Mouse (Mus musculus) embryonic facial prominence, embryonic 13.5 days (tissue): ENCODE measurements at regions not wholly inside any gene's neighbourhood (a gene's known extent, or its start where the extent isn't known, plus 50 kb on each side); places are given as distances from the start of the nearest gene placed in this dataset.

Experiments used
- ATAC-seq: fragments of 200-750 bp; cut with Nextera tagmentation; 2 replicates; pipeline ENCODE4 v1.8.0; 2017; ENCODE audit warnings: low read depth; ENCODE audit not compliant: insufficient number of reproducible peaks, insufficient read depth, low FRiP score, low TSS enrichment
- H3K27ac ChIP-seq: fragments of 300-500 bp; sonication (generic); 2 replicates; pipeline ENCODE4 v1.5.1; 2015; ENCODE audit warnings: moderate library complexity, mild to moderate bottlenecking, inconsistent platforms
- H3K27me3 ChIP-seq: fragments of 300-500 bp; sonication (generic); 2 replicates; pipeline ENCODE4 v1.6.1; 2015; ENCODE audit warnings: mild to moderate bottlenecking, inconsistent platforms
- H3K36me3 ChIP-seq: fragments of 300-500 bp; sonication (generic); 2 replicates; pipeline ENCODE4 v1.6.1; 2015; ENCODE audit warnings: mild to moderate bottlenecking, inconsistent platforms
- H3K4me1 ChIP-seq: fragments of 300-500 bp; sonication (generic); 2 replicates; pipeline ENCODE4 v1.6.1; 2015; ENCODE audit warnings: inconsistent platforms
- H3K4me2 ChIP-seq: fragments of 300-500 bp; sonication (generic); 2 replicates; pipeline ENCODE4 v1.6.1; 2015; ENCODE audit warnings: moderate library complexity, mild to moderate bottlenecking, inconsistent platforms
- H3K4me3 ChIP-seq: fragments of 300-500 bp; sonication (generic); 2 replicates; pipeline ENCODE4 v1.5.1; 2015; ENCODE audit warnings: mild to moderate bottlenecking, inconsistent platforms
- H3K9ac ChIP-seq: fragments of 300-500 bp; sonication (generic); 2 replicates; pipeline ENCODE4 v1.6.1; 2015; ENCODE audit warnings: mild to moderate bottlenecking, inconsistent platforms
- H3K9me3 ChIP-seq: fragments of 300-500 bp; sonication (generic); 2 replicates; pipeline ENCODE4 v1.6.1; 2016; ENCODE audit warnings: inconsistent platforms
- WGBS: fragments of 180-500 bp; shearing (Covaris S2); methylation state at CpG from one replicate; pipeline ENCODE4 v1.1.7; 2015; ENCODE audit warnings: mixed read lengths; 5-methylcytosine and 5-hydroxymethylcytosine counted together

DNA sequence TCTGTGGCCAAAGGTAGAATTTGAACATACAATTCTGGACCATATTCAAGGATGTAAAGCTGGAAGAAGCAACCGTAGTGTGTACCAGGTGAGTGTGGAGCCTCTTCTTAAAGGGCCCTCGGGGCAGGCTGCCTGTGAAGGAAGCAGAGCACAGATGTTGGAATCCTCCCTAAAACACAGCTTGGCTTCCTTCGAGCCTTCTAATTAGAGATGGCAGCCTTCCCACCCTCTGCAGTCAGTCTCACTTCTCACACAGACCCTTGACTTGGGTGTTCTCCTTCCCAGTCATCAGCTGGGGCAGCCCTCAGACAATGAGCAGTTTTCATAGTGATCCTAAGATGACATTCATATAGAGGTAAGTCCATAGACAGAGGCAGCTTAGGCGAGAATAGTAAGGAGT lies 371.7 kb upstream of the Gm10131 start:
- Histone ChIP-seq H3K4me3 (no peak overlapping the region), H3K27ac (no peak overlapping the region), H3K27me3 (no peaks in the 10 kb centered on the region), H3K9ac (no peak overlapping the region), H3K4me2 (no peak overlapping the region), H3K36me3 (no peaks in the 10 kb centered on the region), H3K4me1 (no peaks in the 10 kb centered on the region), H3K9me3 (no peaks in the 10 kb centered on the region)
- WGBS = 61% methylated on average over 4 of the region's 4 CpGs
- ATAC-seq = no peak

DNA sequence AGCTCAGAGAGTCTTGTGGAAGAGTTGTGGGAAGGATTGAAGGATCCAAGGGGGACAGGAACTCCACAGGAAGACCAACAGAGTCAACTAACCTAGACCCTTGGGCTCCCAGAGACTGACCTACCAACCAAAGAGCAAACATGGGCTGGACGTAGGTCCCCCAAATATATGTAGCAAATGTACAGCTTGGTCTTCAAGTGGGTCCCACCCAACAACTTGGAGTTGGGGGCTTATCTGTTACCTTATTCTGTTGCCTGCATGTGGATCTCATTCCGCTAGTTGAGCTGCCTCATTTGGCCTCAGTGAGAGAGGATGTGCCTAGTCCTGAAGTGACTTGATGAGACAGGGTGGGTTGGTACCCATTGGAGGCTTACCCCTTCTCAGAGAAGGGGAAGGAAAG lies 371.1 kb upstream of the Gm10131 start:
- 95% methylated on average over 2 of the region's 2 CpGs for WGBS
- H3K27ac ChIP-seq = no peak overlapping the region
- H3K4me3 ChIP-seq = no peak overlapping the region
- H3K9me3 ChIP-seq = no peaks in the 10 kb centered on the region
- H3K27me3 ChIP-seq = no peaks in the 10 kb centered on the region
- H3K36me3 ChIP-seq = no peaks in the 10 kb centered on the region
- no peak overlapping the region for H3K4me2 ChIP-seq
- ATAC-seq = no peak
- no peaks in the 10 kb centered on the region for H3K4me1 ChIP-seq
- H3K9ac ChIP-seq = no peak overlapping the region

DNA sequence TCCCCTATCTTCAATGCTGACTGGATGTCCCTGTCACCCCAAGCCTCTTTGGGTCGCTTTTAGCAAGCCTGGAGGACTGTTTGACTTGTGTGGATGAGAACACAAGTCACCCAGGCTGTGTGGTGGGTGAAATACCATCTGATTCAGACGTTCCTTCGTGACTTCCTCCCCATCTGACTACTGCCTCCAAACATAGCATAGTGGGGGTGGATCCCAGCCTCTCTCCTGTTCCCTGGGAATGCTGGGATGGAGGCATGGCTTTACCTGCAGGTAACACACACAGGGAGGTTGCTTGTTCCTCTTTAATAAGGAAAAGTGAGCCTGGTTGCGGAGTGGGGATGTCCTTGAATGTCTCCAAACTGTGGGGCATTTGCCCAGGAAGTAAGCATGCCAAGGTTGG lies 369.0 kb upstream of the Gm10131 start:
- 75% methylated on average over 4 of the region's 4 CpGs for WGBS
- H3K4me3 ChIP-seq = no peak overlapping the region
- H3K4me1 ChIP-seq = no peaks in the 10 kb centered on the region
- no peak overlapping the region for H3K9ac ChIP-seq
- no peaks in the 10 kb centered on the region for H3K9me3 ChIP-seq
- no peak overlapping the region for H3K27ac ChIP-seq
- H3K27me3 ChIP-seq = no peaks in the 10 kb centered on the region
- H3K36me3 ChIP-seq = no peaks in the 10 kb centered on the region
- ATAC-seq = no peak
- H3K4me2 ChIP-seq = no peak overlapping the region

DNA sequence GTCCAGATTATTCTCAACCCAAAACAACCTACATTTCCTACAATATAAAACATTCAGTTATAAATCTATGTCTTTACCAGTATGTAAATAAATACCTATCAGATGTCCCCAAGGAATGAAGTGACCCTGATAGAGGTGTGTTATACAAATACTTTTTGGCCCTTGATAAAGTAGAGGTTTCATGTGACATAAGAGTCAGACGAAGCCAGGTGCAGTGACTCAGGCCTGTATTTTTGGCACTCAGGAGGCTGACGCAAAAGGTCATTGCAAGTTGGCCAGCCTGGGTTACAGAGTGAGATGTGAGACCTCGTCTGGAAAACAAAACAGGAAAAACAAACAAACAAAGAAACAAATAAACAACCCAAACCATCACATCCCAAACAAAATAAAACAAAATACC lies 367.4 kb upstream of the Gm10131 start:
- no peaks in the 10 kb centered on the region for H3K27me3 ChIP-seq
- no peak overlapping the region for H3K4me3 ChIP-seq
- WGBS = 60% methylated on average over 3 of the region's 3 CpGs
- H3K4me2 ChIP-seq = no peak overlapping the region
- no peaks in the 10 kb centered on the region for H3K9me3 ChIP-seq
- no peak for ATAC-seq
- no peak overlapping the region for H3K27ac ChIP-seq
- H3K9ac ChIP-seq = no peak overlapping the region
- no peaks in the 10 kb centered on the region for H3K36me3 ChIP-seq
- H3K4me1 ChIP-seq = no peaks in the 10 kb centered on the region

DNA sequence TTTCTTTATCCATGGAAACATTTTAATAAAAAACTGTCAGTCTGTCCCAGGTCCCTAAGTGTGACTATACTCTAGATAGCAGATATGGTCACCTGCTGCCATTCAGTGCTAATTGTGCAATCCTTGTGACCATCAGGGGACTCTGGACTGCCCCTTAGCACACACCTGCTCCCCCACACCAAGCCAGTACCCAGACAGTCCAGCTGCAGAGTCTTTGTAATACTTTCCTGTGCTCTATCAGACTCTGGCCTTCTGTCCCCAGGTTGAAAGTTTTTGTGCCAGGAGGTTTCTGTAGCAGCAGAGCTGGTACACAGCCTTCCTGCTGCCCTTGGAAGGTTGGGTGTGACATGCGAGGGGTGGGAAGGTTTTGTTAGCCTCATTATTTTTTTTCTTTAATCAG lies 366.9 kb upstream of the Gm10131 start:
- Histone ChIP-seq H3K4me2 (no peak overlapping the region), H3K4me1 (no peaks in the 10 kb centered on the region), H3K4me3 (no peak overlapping the region), H3K27me3 (no peaks in the 10 kb centered on the region), H3K27ac (no peak overlapping the region), H3K36me3 (no peaks in the 10 kb centered on the region), H3K9ac (no peak overlapping the region), H3K9me3 (no peaks in the 10 kb centered on the region)
- WGBS = 78% methylated on average over 1 of the region's 1 CpGs
- no peak for ATAC-seq

DNA sequence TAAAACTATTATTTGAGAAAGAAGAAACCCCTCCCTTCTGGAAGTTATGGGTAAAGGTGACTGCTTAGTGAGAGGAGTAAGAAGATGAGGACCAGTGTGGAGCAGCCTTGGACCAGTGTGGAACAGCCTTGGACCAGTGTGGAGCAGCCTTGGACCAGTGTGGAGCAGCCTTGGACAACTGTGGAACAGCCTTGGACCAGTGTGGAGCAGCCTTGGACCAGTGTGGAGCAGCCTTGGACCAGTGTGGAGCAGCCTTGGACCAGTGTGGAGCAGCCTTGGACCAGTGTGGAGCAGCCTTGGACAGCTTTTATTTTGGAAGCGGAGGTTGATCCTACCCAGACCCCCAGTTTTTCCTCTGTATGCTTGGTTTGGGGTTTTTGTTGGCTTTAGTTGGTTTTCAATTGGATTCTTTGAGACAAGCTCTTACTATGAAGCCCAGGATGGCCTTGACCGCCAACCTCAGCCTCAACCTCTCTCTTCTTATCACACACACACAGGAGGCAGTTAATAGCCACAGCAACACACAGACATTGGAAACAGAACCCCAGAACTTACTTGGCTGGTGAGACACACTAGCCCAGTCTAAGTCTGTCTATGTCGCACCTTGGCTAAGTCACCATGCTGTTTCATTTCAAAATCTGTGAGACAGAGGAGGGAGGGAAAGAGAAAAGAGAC lies 364.7 kb upstream of the Gm10131 start:
- Histone ChIP-seq H3K36me3 (no peaks in the 10 kb centered on the region), H3K27ac (no peak overlapping the region)
- WGBS = 94% methylated on average over 3 of the region's 3 CpGs

DNA sequence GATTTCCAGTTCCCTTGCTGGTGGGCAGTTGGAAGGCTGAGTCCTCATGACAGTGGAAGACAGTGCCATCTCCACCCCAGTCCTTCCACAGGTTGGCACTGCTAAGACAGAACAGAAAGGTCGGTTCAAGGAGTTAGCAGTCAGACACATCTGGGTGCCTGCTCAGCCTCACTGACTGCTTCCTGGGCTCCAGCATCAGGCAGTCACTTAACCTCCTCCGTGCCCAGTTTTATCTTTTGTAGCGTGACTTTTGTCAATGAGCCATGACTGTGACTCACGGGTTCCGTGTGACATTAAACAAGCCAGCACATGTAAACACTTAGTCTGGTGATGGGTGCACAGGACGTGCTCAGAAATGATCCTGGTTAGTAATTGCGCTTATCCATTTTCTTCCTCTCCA lies 363.1 kb upstream of the Gm10131 start:
- Histone ChIP-seq H3K27ac (no peak overlapping the region), H3K9me3 (no peaks in the 10 kb centered on the region), H3K9ac (no peak overlapping the region), H3K4me2 (no peak overlapping the region), H3K4me1 (peaks cover 6% of the 10 kb centered on the region), H3K27me3 (no peaks in the 10 kb centered on the region), H3K36me3 (no peaks in the 10 kb centered on the region), H3K4me3 (no peak overlapping the region)
- WGBS = 61% methylated on average over 7 of the region's 7 CpGs
- no peak for ATAC-seq

More for the DNA sequence above, 364.7 kb upstream of the Gm10131 start:
- Histone ChIP-seq H3K27me3 (no peaks in the 10 kb centered on the region), H3K4me2 (no peak overlapping the region), H3K9me3 (no peaks in the 10 kb centered on the region), H3K9ac (no peak overlapping the region), H3K4me3 (no peak overlapping the region), H3K4me1 (peaks cover 6% of the 10 kb centered on the region)
- ATAC-seq = no peak

DNA sequence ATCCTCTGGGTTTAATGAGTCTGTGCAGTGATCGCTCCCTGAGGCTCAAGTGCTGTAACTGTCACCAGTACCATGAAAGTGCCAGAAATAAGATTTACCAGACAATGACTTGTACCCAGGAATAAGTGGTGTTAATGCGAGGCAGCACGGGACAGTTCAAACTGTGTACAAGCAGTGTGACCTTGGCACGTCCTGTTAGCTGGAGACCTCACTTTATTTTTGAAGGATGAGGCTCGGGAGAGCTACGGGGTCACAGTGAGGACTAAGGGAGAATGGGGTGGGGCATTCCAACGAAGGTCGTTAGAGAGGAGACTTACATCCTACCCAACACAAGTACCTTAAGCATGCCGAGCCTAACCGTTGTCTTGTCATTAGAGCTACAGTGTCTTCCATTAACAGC lies 362.2 kb upstream of the Gm10131 start:
- ATAC-seq = no peak
- no peak overlapping the region for H3K4me2 ChIP-seq
- H3K9ac ChIP-seq = no peak overlapping the region
- no peaks in the 10 kb centered on the region for H3K9me3 ChIP-seq
- WGBS = 72% methylated on average over 10 of the region's 10 CpGs
- no peaks in the 10 kb centered on the region for H3K36me3 ChIP-seq
- H3K27ac ChIP-seq = no peak overlapping the region
- H3K4me3 ChIP-seq = no peak overlapping the region
- H3K4me1 ChIP-seq = peaks cover 6% of the 10 kb centered on the region
- H3K27me3 ChIP-seq = no peaks in the 10 kb centered on the region

DNA sequence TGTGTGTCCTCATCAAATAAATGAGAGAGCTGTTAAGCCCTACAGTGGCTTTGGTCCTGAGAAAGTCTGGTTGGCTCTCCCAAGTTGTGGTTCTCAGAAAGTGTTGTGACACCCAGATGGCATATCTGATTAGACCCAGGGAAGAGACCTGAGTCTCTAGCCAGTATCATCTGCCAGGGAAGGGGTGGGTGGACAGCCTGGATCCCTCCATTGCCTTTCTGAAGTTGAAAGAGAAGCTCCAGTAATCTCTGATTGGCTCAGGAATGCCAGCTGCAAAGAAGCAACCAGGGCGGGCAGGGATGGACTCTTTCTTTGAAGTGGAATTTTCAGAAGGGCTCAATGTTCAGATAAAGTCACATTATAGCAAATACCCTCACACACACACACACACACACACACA lies 361.8 kb upstream of the Gm10131 start:
- Histone ChIP-seq H3K9me3 (no peaks in the 10 kb centered on the region), H3K4me1 (peaks cover 6% of the 10 kb centered on the region), H3K27ac (no peak overlapping the region), H3K4me2 (no peak overlapping the region), H3K9ac (no peak overlapping the region), H3K27me3 (no peaks in the 10 kb centered on the region), H3K36me3 (no peaks in the 10 kb centered on the region), H3K4me3 (no peak overlapping the region)
- 50% methylated on average over 1 of the region's 1 CpGs for WGBS
- no peak for ATAC-seq

DNA sequence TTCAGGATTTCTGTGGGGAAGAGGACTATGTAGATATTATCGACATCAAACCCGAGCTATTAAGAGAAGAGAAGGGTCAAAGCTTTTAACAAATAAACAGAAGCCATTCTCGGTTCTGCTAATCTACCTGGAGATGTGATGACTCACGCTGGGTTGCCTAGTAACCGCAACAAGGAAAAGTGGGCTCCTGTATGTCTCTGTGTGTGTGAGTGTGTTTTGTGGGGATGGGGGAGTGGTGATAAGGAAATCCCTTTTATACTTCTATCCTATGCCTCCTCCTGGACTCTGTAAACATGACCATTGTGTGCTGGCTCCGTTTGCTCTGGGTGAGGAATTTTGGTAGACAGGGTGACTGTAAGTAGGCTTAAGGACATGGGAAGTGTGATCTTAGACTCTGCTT lies 361.3 kb upstream of the Gm10131 start:
- Histone ChIP-seq H3K27ac (no peak overlapping the region), H3K4me1 (peaks cover 6% of the 10 kb centered on the region), H3K36me3 (no peaks in the 10 kb centered on the region), H3K27me3 (no peaks in the 10 kb centered on the region), H3K9ac (no peak overlapping the region), H3K9me3 (no peaks in the 10 kb centered on the region), H3K4me3 (no peak overlapping the region), H3K4me2 (peak overlapping the region; percentile 16; the same call in 1 of the 2 replicates)
- 0 out of 2 replicates have a peak, but pooled peaks have one; percentile 20 for ATAC-seq
- WGBS = 27% methylated on average over 6 of the region's 6 CpGs

DNA sequence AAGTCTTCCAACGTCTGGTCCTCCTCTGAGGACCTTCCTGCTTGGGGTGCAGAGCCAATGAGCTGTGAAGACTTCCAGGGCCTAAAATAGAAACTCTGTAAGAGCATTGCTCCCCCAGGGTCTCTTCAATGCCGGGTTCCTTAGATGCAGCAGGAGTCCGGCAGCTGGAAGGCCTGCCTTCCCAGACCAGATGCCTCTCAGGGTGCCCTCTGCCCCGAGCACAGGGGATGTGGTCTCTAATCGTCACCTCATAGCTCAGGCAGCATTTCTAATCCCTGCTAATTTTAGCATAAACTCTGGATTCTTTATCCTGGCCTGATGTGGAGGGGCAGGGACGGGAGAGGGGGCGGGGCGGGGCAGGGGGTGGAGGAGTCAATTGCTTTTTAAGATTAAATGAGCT lies 360.9 kb upstream of the Gm10131 start:
- 21% methylated on average over 8 of the region's 8 CpGs for WGBS
- Histone ChIP-seq H3K4me3 (no peak overlapping the region), H3K27me3 (no peaks in the 10 kb centered on the region), H3K36me3 (no peaks in the 10 kb centered on the region), H3K4me2 (peak overlapping the region; percentile 16; the same call in 1 of the 2 replicates), H3K4me1 (peaks cover 6% of the 10 kb centered on the region), H3K9ac (no peak overlapping the region), H3K9me3 (no peaks in the 10 kb centered on the region), H3K27ac (no peak overlapping the region)
- no peak for ATAC-seq

DNA sequence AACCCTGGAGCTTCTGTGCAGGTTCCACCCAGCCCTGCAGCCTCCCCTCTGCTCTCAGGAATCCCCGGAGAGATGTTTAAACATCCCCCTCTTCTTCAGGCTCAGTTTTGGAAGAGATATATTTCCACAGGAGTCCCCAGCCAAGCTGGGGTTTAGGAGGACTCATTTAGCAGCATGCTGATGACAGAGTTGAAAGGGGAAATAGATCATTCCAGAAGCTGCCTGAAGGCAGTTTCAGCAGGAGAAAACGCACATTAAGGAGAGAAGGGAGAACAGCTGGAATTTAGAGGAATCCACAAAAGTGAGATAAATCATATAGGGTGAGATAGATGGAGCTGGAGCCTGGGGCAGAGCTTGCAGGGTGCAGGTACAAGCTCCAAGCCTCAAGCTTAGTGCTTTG lies 357.6 kb upstream of the Gm10131 start:
- Histone ChIP-seq H3K9me3 (no peaks in the 10 kb centered on the region; the same call in 1 of the 2 replicates), H3K27ac (no peak overlapping the region), H3K27me3 (no peaks in the 10 kb centered on the region), H3K4me1 (peaks cover 8% of the 10 kb centered on the region), H3K4me2 (no peak overlapping the region), H3K4me3 (no peak overlapping the region), H3K36me3 (no peaks in the 10 kb centered on the region), H3K9ac (no peak overlapping the region)
- ATAC-seq = no peak
- WGBS = 57% methylated on average over 2 of the region's 2 CpGs
